Mouse (Mus musculus) limb, embryonic 15.5 days (tissue): Measurements from ENCODE around the gene Gm20489. TPM values are rescaled to one million over a fixed set of nuclear protein-coding genes. Genes with fewer than 3 reads are reported as not detected.

ENCODE experiments used
- ATAC-seq: fragments of 200-750 bp; cut with Nextera tagmentation; 2 replicates; pipeline ENCODE4 v1.8.0; 2017; ENCODE audit warnings: low read depth, moderate TSS enrichment; ENCODE audit not compliant: insufficient number of reproducible peaks, low FRiP score, low TSS enrichment
- H3K27ac ChIP-seq: fragments of 300-500 bp; sonication (generic); 2 replicates; pipeline ENCODE4 v1.5.1; 2015; ENCODE audit warnings: moderate library complexity, mild to moderate bottlenecking, inconsistent platforms
- H3K27me3 ChIP-seq: fragments of 300-500 bp; sonication (generic); 2 replicates; pipeline ENCODE4 v1.6.1; 2015; ENCODE audit warnings: inconsistent platforms
- H3K36me3 ChIP-seq: fragments of 300-500 bp; sonication (generic); 2 replicates; pipeline ENCODE4 v1.6.1; 2015; ENCODE audit warnings: inconsistent platforms
- H3K4me1 ChIP-seq: fragments of 300-500 bp; sonication (generic); 2 replicates; pipeline ENCODE4 v1.6.1; 2015; ENCODE audit warnings: inconsistent platforms
- H3K4me2 ChIP-seq: fragments of 300-500 bp; sonication (generic); 2 replicates; pipeline ENCODE4 v1.6.1; 2015; ENCODE audit warnings: mild to moderate bottlenecking, inconsistent platforms
- H3K4me3 ChIP-seq: fragments of 300-500 bp; sonication (generic); 2 replicates; pipeline ENCODE4 v1.5.1; 2015; ENCODE audit warnings: mild to moderate bottlenecking, inconsistent platforms
- H3K9ac ChIP-seq: fragments of 300-500 bp; sonication (generic); 2 replicates; pipeline ENCODE4 v1.6.1; 2015; ENCODE audit warnings: inconsistent platforms
- H3K9me3 ChIP-seq: fragments of 300-500 bp; sonication (generic); 2 replicates; pipeline ENCODE4 v1.6.1; 2016; ENCODE audit warnings: inconsistent platforms
- WGBS: fragments of 180-500 bp; shearing (Covaris S2); methylation state at CpG from one replicate; pipeline ENCODE4 v1.1.7; 2015; 5-methylcytosine and 5-hydroxymethylcytosine counted together
- polyA plus RNA-seq: library from polyadenylated mRNA; unstranded; fragments of >200 nt; fragmentation: Nextera tagmentation; extraction: Ambion mirVana; gene quantifications from 2 replicates; pipeline ENCODE4 v1.2.1, GENCODE M21; 2015

Gene Gm20489
- polyA plus RNA-seq, 1 experiment from 2014 or later: not detected

GRCm38 (mm10) chrX:101256603-101257002 lies 12.2 kb downstream of the Gm20489 start:
- WGBS: 76% methylated on average over 13 of the region's 13 CpGs
- Histone ChIP-seq H3K9me3 (no peaks in the 10 kb centered on the region), H3K27ac (0 out of 2 replicates have a peak overlapping the region, but pooled peaks have one; percentile 1), H3K4me3 (peak overlapping the region; percentile 55), H3K9ac (no peak overlapping the region), H3K4me1 (peaks cover 21% of the 10 kb centered on the region), H3K27me3 (no peaks in the 10 kb centered on the region), H3K36me3 (no peaks in the 10 kb centered on the region), H3K4me2 (peak overlapping the region; percentile 50)
- ATAC-seq: no peak

GRCm38 (mm10) chrX:101254740-101255139 lies 14.1 kb downstream of the Gm20489 start:
- ATAC-seq: peak; percentile 37; the same call in 1 of the 2 replicates
- H3K9me3 ChIP-seq: no peaks in the 10 kb centered on the region
- no peaks in the 10 kb centered on the region for H3K27me3 ChIP-seq
- 23% methylated on average over 26 of the region's 26 CpGs for WGBS
- H3K9ac ChIP-seq: peak overlapping the region; percentile 55
- peak overlapping the region; percentile 81 for H3K27ac ChIP-seq
- no peaks in the 10 kb centered on the region for H3K36me3 ChIP-seq
- H3K4me2 ChIP-seq: peak overlapping the region; percentile 50
- H3K4me1 ChIP-seq: peaks cover 11% of the 10 kb centered on the region
- H3K4me3 ChIP-seq: peak overlapping the region; percentile 55

GRCm38 (mm10) chrX:101253952-101254729 lies 14.7 kb downstream of the Gm20489 start, which contains the start of gene Foxo4:
Foxo4 (plus strand) TSS chrX:101254528.
- ATAC-seq: peak; percentile 90
- Histone ChIP-seq H3K4me2 (peak within 1 kb of the TSS; percentile 50), H3K9ac (peak within 1 kb of the TSS; percentile 55), H3K4me1 (peaks cover 11% of the 10 kb centered on the region), H3K9me3 (no peaks in the 10 kb centered on the region), H3K27ac (peak within 1 kb of the TSS; percentile 81), H3K27me3 (no peaks in the 10 kb centered on the region), H3K4me3 (peak within 1 kb of the TSS; percentile 55), H3K36me3 (no peaks in the 10 kb centered on the region)
- 18% methylated on average over 46 of the region's 47 CpGs for WGBS

- Histone ChIP-seq H3K27ac (no peak overlapping the region), H3K4me3 (no peak overlapping the region), H3K27me3 (0 out of 2 replicates have a peak, but pooled peaks cover 3% of the 10 kb centered on the region), H3K4me1 (no peaks in the 10 kb centered on the region), H3K4me2 (no peak overlapping the region), H3K36me3 (no peaks in the 10 kb centered on the region), H3K9ac (no peak overlapping the region), H3K9me3 (no peaks in the 10 kb centered on the region)
- ATAC-seq: no peak
- WGBS: 15% methylated on average over 1 of the region's 1 CpGs
These were observed 23.8 kb downstream of the Gm20489 start for GRCm38 (mm10) chrX:101245011-101245410.

GRCm38 (mm10) chrX:101222796-101223162 lies 46.0 kb downstream of the Gm20489 start:
- Histone ChIP-seq H3K9ac (no peak overlapping the region), H3K4me1 (no peaks in the 10 kb centered on the region), H3K36me3 (no peaks in the 10 kb centered on the region), H3K27me3 (no peaks in the 10 kb centered on the region), H3K4me2 (peak overlapping the region; percentile 40), H3K4me3 (peak overlapping the region; percentile 54), H3K27ac (peak overlapping the region; percentile 68), H3K9me3 (no peaks in the 10 kb centered on the region)
- WGBS: 31% methylated on average over 7 of the region's 7 CpGs
- ATAC-seq: no peak

- no peaks in the 10 kb centered on the region for H3K27me3 ChIP-seq
- H3K4me2 ChIP-seq: peak within 1 kb of the TSS; percentile 46
- peak within 1 kb of the TSS; percentile 47 for H3K9ac ChIP-seq
- 22% methylated on average over 54 of the region's 55 CpGs for WGBS
- peak; percentile 96 for ATAC-seq
- no peaks in the 10 kb centered on the region for H3K9me3 ChIP-seq
- no peaks in the 10 kb centered on the region for H3K4me1 ChIP-seq
- H3K4me3 ChIP-seq: peak within 1 kb of the TSS; percentile 54
- no peaks in the 10 kb centered on the region for H3K36me3 ChIP-seq
- H3K27ac ChIP-seq: peak within 1 kb of the TSS; percentile 77
These were observed 46.7 kb downstream of the Gm20489 start, which contains the start of gene Snx12 for GRCm38 (mm10) chrX:101221834-101222795. Snx12 (minus strand) TSS chrX:101222563.

Other genes with a start within 250 kb of the Gm20489 start
- 0.05 TPM in 1 of 2 replicates, not detected in the other for gene Tex11, start 209.4 kb downstream of the Gm20489 start, polyA plus RNA-seq
- gene Slc7a3, start 183.0 kb downstream of the Gm20489 start, polyA plus RNA-seq: 1.7 and 2.3 TPM in 2 replicates
- gene Snx12, start 46.5 kb downstream of the Gm20489 start, polyA plus RNA-seq: 52.0 and 52.8 TPM in 2 replicates
- gene Foxo4, start 14.5 kb downstream of the Gm20489 start, polyA plus RNA-seq: 3.7 and 4.0 TPM in 2 replicates
- gene Gm614, start 5.0 kb downstream of the Gm20489 start, polyA plus RNA-seq: not detected in 2 replicates
- 19.3 and 20.4 TPM in 2 replicates for gene Il2rg, start 768 bp downstream of the Gm20489 start, polyA plus RNA-seq
- 28.7 and 30.5 TPM in 2 replicates for gene Med12, start 5.0 kb upstream of the Gm20489 start, polyA plus RNA-seq
- 12.9 and 14.3 TPM in 2 replicates for gene Nlgn3, start 30.1 kb upstream of the Gm20489 start, polyA plus RNA-seq
- 0.15 and 0.21 TPM in 2 replicates for gene Gjb1, start 107.4 kb upstream of the Gm20489 start, polyA plus RNA-seq
- gene Zmym3, start 151.8 kb upstream of the Gm20489 start, polyA plus RNA-seq: 31.0 and 33.5 TPM in 2 replicates
- 342 and 352 TPM in 2 replicates for gene Nono, start 160.3 kb upstream of the Gm20489 start, polyA plus RNA-seq
- gene Itgb1bp2, start 180.1 kb upstream of the Gm20489 start, polyA plus RNA-seq: 37.1 and 115 TPM in 2 replicates